Mouse (Mus musculus): ENCODE data around the gene Elmo1.

GRCm38 (mm10) chr13:20353862-20354603 lies 263.6 kb downstream of the Elmo1 start:
- TF ChIP-seq CTCF (IDR thresholded peaks at IDR 0.05; ENCODE audit: low read depth, low read length): no peak
- no peak for TF ChIP-seq EP300 (IDR thresholded peaks at IDR 0.05; ENCODE audit: insufficient read depth, low read depth, low read length)
- no peak for TF ChIP-seq POLR2A (IDR thresholded peaks at IDR 0.05; ENCODE audit: insufficient read depth, low read length)

Measured in ES-Bruce4 (cell line).